Mouse (Mus musculus) liver, postnatal 0 days (tissue): ENCODE measurements at regions not wholly inside any gene's neighbourhood (a gene's known extent, or its start where the extent isn't known, plus 50 kb on each side); places are given as distances from the start of the nearest gene placed in this dataset.

Experiments
- CTCF ChIP-seq: sonication (generic); IDR thresholded peaks from 2 replicates; pipeline ENCODE4 v1.5.1; 2016; ENCODE audit warnings: antibody characterized with exemption, low read depth
- EP300 ChIP-seq: IDR thresholded peaks from 2 replicates; pipeline ENCODE4 v1.6.1; 2016; ENCODE audit warnings: antibody characterized with exemption, low read depth, mild to moderate bottlenecking

DNA sequence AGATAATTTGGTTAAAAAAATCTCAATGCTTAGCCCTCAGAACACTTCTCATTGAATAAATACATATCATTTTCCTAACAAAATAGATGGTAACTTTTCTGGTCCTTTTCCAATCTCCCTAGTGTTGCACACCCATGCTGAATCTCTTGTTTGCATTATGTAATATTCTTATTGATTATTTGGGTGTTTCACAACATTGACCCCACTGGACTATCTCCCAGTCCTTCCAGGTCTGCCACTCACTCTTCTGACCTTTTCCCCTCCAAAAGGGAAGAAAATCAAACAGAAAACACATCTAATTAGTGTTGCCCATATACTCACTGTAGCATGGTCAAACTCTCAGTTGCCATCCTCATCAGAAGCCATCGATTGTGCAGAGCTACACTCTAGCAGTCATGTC lies 305.7 kb downstream of the 9330182O14Rik start:
- no peak for TF ChIP-seq CTCF
- peak; percentile 61; the same call in 1 of the 2 replicates for TF ChIP-seq EP300
